ENCODE assay signal across 8 mouse cellular contexts in the genomic region with DNA sequence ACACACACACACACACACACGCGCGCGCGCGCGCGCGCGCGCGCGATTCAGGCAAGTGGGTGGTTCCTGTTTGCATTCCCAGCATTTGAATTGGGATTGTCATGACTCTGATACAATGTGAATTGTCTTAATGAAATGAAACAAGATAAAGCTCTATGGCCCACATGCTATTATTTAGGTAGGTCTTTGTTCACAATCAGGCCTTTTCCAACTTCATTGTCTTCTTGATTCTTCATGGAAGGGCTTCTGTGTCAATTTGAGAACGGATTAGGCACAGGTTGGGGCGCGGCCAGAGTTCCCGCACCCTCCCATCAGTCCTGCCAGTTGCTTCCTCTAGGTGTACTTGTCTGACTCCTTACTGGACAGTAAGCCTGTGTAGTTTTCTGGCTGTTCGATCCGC. TPM values are rescaled to one million over a fixed set of nuclear protein-coding genes. Genes with fewer than 3 reads are reported as not detected.
DNase-seq lines count a peak whose midpoint lies in the region; ATAC-seq and TF ChIP-seq lines count a peak whose summit lies in the region.

No protein-coding gene starts in this region.

- TF ChIP-seq CTCF in forebrain, postnatal 0 days (IDR thresholded peaks at IDR 0.05; ENCODE audit: low read depth), result no peak
- TF ChIP-seq CTCF in stomach, postnatal 0 days (IDR thresholded peaks at IDR 0.05; ENCODE audit: low read depth), result no peak
- no peak for TF ChIP-seq CTCF in thymus, adult 2 months (IDR thresholded peaks at IDR 0.05; ENCODE audit: borderline replicate concordance, control insufficient read depth, extremely low read depth, insufficient read depth, low read length, poor library complexity)

- H3K9ac ChIP-seq in lung, embryonic 15.5 days, result no peak overlapping the region
- peak overlapping the region; percentile 37 for H3K9ac ChIP-seq in forebrain, postnatal 0 days
- no peak overlapping the region for H3K9ac ChIP-seq in liver, embryonic 12.5 days
- H3K9ac ChIP-seq in stomach, postnatal 0 days (ENCODE audit: low read length), result peak overlapping the region; percentile 18; the same call in 1 of the 2 replicates

- H3K4me3 ChIP-seq in lung, embryonic 15.5 days, result peak overlapping the region; percentile 2; the same call in 1 of the 2 replicates
- H3K4me3 ChIP-seq in forebrain, postnatal 0 days (ENCODE audit: low read depth, low read length), result peak overlapping the region; percentile 31
- H3K4me3 ChIP-seq in liver, embryonic 12.5 days, result peak overlapping the region; percentile 19
- peak overlapping the region; percentile 8 for H3K4me3 ChIP-seq in stomach, postnatal 0 days (ENCODE audit: low read depth, low read length)
- H3K4me3 ChIP-seq in thymus, adult 2 months (ENCODE audit: control insufficient read depth, insufficient read depth, low read length), result no peak overlapping the region

- H3K27ac ChIP-seq in lung, embryonic 15.5 days, result 0 out of 2 replicates have a peak overlapping the region, but pooled peaks have one; percentile 29
- peak overlapping the region; percentile 29; the same call in 1 of the 2 replicates for H3K27ac ChIP-seq in forebrain, postnatal 0 days (ENCODE audit: low read depth, low read length)
- no peak overlapping the region for H3K27ac ChIP-seq in liver, embryonic 12.5 days
- no peak overlapping the region for H3K27ac ChIP-seq in stomach, postnatal 0 days (replicated peaks)
- H3K27ac ChIP-seq in thymus, adult 2 months (ENCODE audit: control insufficient read depth, insufficient read depth, low read length), result no peak overlapping the region

- no peak for DNase-seq in lung, postnatal 14 days
- peak; percentile 30 for DNase-seq in forebrain, postnatal 0 days
- no peak for DNase-seq in stomach, postnatal 0 days (ENCODE audit: low spot score)
- DNase-seq in spleen, postnatal 10 days (ENCODE audit: low spot score in 2 of 2), result no peak
- DNase-seq in thymus, adult 2 months, result no peak
- DNase-seq in gastrocnemius, postnatal 10 days, result no peak

- TF ChIP-seq EP300 in stomach, postnatal 0 days (optimal IDR thresholded peaks at IDR 0.05), result no peak

- no peaks in the 10 kb centered on the region for H3K9me3 ChIP-seq in lung, embryonic 15.5 days
- H3K9me3 ChIP-seq in forebrain, postnatal 0 days (ENCODE audit: low read length), result no peaks in the 10 kb centered on the region
- no peaks in the 10 kb centered on the region for H3K9me3 ChIP-seq in liver, embryonic 12.5 days (replicated peaks)
- H3K9me3 ChIP-seq in stomach, postnatal 0 days (ENCODE audit: control insufficient read depth, low read length), result no peaks in the 10 kb centered on the region

- peak; percentile 19; the same call in 1 of the 2 replicates for ATAC-seq in lung, embryonic 15.5 days (ENCODE audit: borderline replicate concordance, extremely low read depth, low FRiP score, low TSS enrichment)
- ATAC-seq in forebrain, postnatal 0 days, result peak; percentile 32
- ATAC-seq in liver, embryonic 12.5 days, result peak; percentile 55
- ATAC-seq in stomach, postnatal 0 days (ENCODE audit: low FRiP score, low TSS enrichment), result no peak

- 63% methylated on average over 19 of the region's 19 CpGs for WGBS in lung, embryonic 15.5 days
- WGBS in forebrain, postnatal 0 days, result 59% methylated on average over 19 of the region's 19 CpGs
- 49% methylated on average over 19 of the region's 19 CpGs for WGBS in liver, embryonic 12.5 days (ENCODE audit: insufficient replicate concordance)
- 47% methylated on average over 19 of the region's 19 CpGs for WGBS in stomach, postnatal 0 days
- WGBS in thymus, adult 2 months, result 82% methylated on average over 19 of the region's 19 CpGs

- no peaks in the 10 kb centered on the region for H3K27me3 ChIP-seq in lung, embryonic 15.5 days
- no peaks in the 10 kb centered on the region for H3K27me3 ChIP-seq in forebrain, postnatal 0 days (ENCODE audit: insufficient read depth, low read length)
- no peaks in the 10 kb centered on the region for H3K27me3 ChIP-seq in liver, embryonic 12.5 days (replicated peaks)
- no peaks in the 10 kb centered on the region for H3K27me3 ChIP-seq in stomach, postnatal 0 days (ENCODE audit: control insufficient read depth, insufficient read depth, low read length)
- H3K27me3 ChIP-seq in thymus, adult 2 months (ENCODE audit: control insufficient read depth, insufficient read depth, low read length), result no peaks in the 10 kb centered on the region

- peak overlapping the region; percentile 48 for H3K4me2 ChIP-seq in lung, embryonic 15.5 days
- peak overlapping the region; percentile 49 for H3K4me2 ChIP-seq in forebrain, postnatal 0 days (ENCODE audit: low read depth)
- peak overlapping the region; percentile 59 for H3K4me2 ChIP-seq in liver, embryonic 12.5 days
- H3K4me2 ChIP-seq in stomach, postnatal 0 days (replicated peaks; ENCODE audit: low read depth), result peak overlapping the region; percentile 45

- peaks cover 13% of the 10 kb centered on the region; the same call in 1 of the 2 replicates for H3K4me1 ChIP-seq in lung, embryonic 15.5 days
- no peaks in the 10 kb centered on the region for H3K4me1 ChIP-seq in forebrain, postnatal 0 days (ENCODE audit: insufficient read depth)
- H3K4me1 ChIP-seq in liver, embryonic 12.5 days, result peaks cover 22% of the 10 kb centered on the region
- no peaks in the 10 kb centered on the region; the same call in 1 of the 2 replicates for H3K4me1 ChIP-seq in stomach, postnatal 0 days (replicated peaks; ENCODE audit: control insufficient read depth, insufficient read depth)
- peaks cover 7% of the 10 kb centered on the region; the same call in 1 of the 2 replicates for H3K4me1 ChIP-seq in thymus, adult 2 months (replicated peaks; ENCODE audit: control insufficient read depth, insufficient read depth, low read length)

- no peak for TF ChIP-seq POLR2A in thymus, adult 2 months (IDR thresholded peaks at IDR 0.05; ENCODE audit: control insufficient read depth, extremely low read depth, insufficient read depth, low read length, poor library complexity)

- H3K36me3 ChIP-seq in lung, embryonic 15.5 days, result no peaks in the 10 kb centered on the region
- no peaks in the 10 kb centered on the region for H3K36me3 ChIP-seq in forebrain, postnatal 0 days (ENCODE audit: insufficient read depth)
- H3K36me3 ChIP-seq in liver, embryonic 12.5 days, result no peaks in the 10 kb centered on the region
- H3K36me3 ChIP-seq in stomach, postnatal 0 days (ENCODE audit: control insufficient read depth, insufficient read depth, low read length), result no peaks in the 10 kb centered on the region
- H3K36me3 ChIP-seq in thymus, adult 2 months (ENCODE audit: control insufficient read depth, insufficient read depth, low read length), result no peaks in the 10 kb centered on the region

RNA-seq across cellular contexts. Expression of a gene that starts 41.0 kb away (rescaled TPM):
- 6.7 and 9.4 TPM in 2 replicates for polyA plus RNA-seq in lung, embryonic 15.5 days (2015; fragmentation: Nextera tagmentation; extraction: Ambion mirVana)
- 2.5 and 3.6 TPM in 2 replicates for total RNA-seq in forebrain, postnatal 0 days (2014; rRNA removed)
- polyA plus RNA-seq in forebrain, postnatal 0 days (2015; fragmentation: Nextera tagmentation; extraction: Ambion mirVana), result 0.62 and 0.90 TPM in 2 replicates
- 6.7 and 6.9 TPM in 2 replicates for polyA plus RNA-seq in liver, embryonic 12.5 days (2016; fragmentation: Nextera tagmentation; extraction: Ambion mirVana)
- polyA plus RNA-seq in stomach, postnatal 0 days (2015; fragmentation: Nextera tagmentation; extraction: Ambion mirVana), result 5.1 and 5.2 TPM in 2 replicates
- 30.7 and 33.5 TPM in 2 replicates for polyA plus RNA-seq in thymus, adult 2 months (2012; rRNA removed)
- total RNA-seq in gastrocnemius, postnatal 10 days (2021), result 10 to 100 TPM in 1 of 2 experiments, 1 to 10 TPM in 1; 7.2 to 12.5 TPM

Comparison
In these comparisons a context has a peak if more than half of its experiments do, and no peak if none do; other contexts are left out.
1. H3K27ac ChIP-seq: peak in lung, embryonic 15.5 days (single experiment) and forebrain, postnatal 0 days (single experiment); none in liver, embryonic 12.5 days (single experiment), stomach, postnatal 0 days (single experiment) and thymus, adult 2 months (single experiment).
2. H3K9ac ChIP-seq: peak in forebrain, postnatal 0 days (single experiment) and stomach, postnatal 0 days (single experiment); none in lung, embryonic 15.5 days (single experiment) and liver, embryonic 12.5 days (single experiment).
3. Peak in every context shown above with its lines, with median percentiles within 50 percentile points of each other: H3K4me2 ChIP-seq.